Mouse (Mus musculus) cerebellum, adult 2 months (tissue): ENCODE results near the gene Tsga8. TPM values are rescaled to one million over a fixed set of nuclear protein-coding genes. Genes with fewer than 3 reads are reported as not detected.

Experiments
- DNase-seq, 2 experiments: peaks; one replicate each; pipeline ENCODE4 v3.0.0; 2021
- H3K27ac ChIP-seq: fragments of 200-500 bp; 2 replicates; pipeline ENCODE4 v1.5.1; 2012; ENCODE audit warnings: low read length, control low read depth, inconsistent platforms; ENCODE audit not compliant: insufficient read depth
- H3K27me3 ChIP-seq: fragments of 200-500 bp; 2 replicates; pipeline ENCODE4 v1.6.1; 2012; ENCODE audit warnings: inconsistent platforms, mild to moderate bottlenecking, low read length, moderate library complexity; ENCODE audit not compliant: control insufficient read depth, insufficient read depth
- H3K4me1 ChIP-seq: fragments of 200-500 bp; 2 replicates; pipeline ENCODE4 v1.6.1; 2011; ENCODE audit warnings: low read length; ENCODE audit not compliant: control insufficient read depth, insufficient read depth
- H3K4me3 ChIP-seq: fragments of 200-500 bp; replicated peaks from 2 replicates; pipeline ENCODE3; 2011; ENCODE audit warnings: mild to moderate bottlenecking, low read depth, low read length, control low read depth; ENCODE audit not compliant: insufficient read depth
- CTCF ChIP-seq: fragments of 200-500 bp; IDR thresholded peaks from 2 replicates; pipeline ENCODE4 v1.5.1; 2011; ENCODE audit warnings: low read depth, mild to moderate bottlenecking, control low read depth, low read length, moderate library complexity, borderline replicate concordance; ENCODE audit not compliant: insufficient read depth
- POLR2A ChIP-seq: fragments of 200-500 bp; IDR thresholded peaks from 2 replicates; pipeline ENCODE4 v1.6.1; 2011; ENCODE audit warnings: low read length, control low read depth, borderline replicate concordance; ENCODE audit not compliant: insufficient read depth
- WGBS: fragments of 180-500 bp; shearing (Covaris S2); methylation state at CpG from one replicate; pipeline ENCODE4 v1.1.7; 2018; 5-methylcytosine and 5-hydroxymethylcytosine counted together
- polyA plus RNA-seq: library from polyadenylated mRNA; depleted of rRNA; stranded (reverse); fragments of >200 nt; gene quantifications from 2 replicates; pipeline ENCODE4 v1.2.3, GENCODE M21; 2012; rRNA removed

Tsga8 gene
- polyA plus RNA-seq = not detected in 2 replicates

DNA sequence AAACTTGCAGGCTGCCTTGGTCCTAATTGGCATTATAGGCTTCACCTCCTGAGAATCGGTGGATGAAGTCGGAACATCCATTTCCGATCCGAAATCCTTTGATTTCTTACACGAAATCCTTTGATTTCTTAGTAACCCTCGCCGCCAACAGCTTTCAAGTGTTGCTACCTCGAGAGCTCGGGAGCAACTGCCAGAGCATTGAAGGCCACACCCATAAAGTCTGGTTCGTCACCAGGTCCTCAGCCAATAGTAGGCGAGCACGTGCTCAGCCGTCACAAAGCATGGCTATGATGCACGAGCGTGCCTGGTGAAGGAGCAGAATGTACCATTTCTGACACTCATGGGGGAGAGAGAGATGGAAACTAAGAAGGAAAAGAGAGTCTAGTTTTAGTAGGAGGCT lies at the start of gene Tsga8:
Gene Tsga8, minus strand, starts transcription at position 327 of the 400 bp plus-strand sequence.
- no peak for TF ChIP-seq POLR2A
- no peak for TF ChIP-seq CTCF
- 93% methylated on average over 15 of the region's 15 CpGs for WGBS
- Histone ChIP-seq H3K27ac (no peak within 1 kb of the TSS), H3K4me3 (no peak within 1 kb of the TSS), H3K4me1 (no peaks in the 10 kb centered on the region), H3K27me3 (no peaks in the 10 kb centered on the region)
- no peak for DNase-seq
